Mouse (Mus musculus) layer of hippocampus, adult 11-12 months (tissue): ENCODE results near the gene AL732309.1.
"Not testable (repeated sequence)": the region's sequence is repeated elsewhere in the genome, so short reads cannot be mapped to it uniquely, and the experiment has no call there.

Experiments
- DNase-seq: peaks from one replicate; pipeline ENCODE4 v3.0.0; 2022; ENCODE audit warnings: low spot score

AL732309.1 gene

DNA sequence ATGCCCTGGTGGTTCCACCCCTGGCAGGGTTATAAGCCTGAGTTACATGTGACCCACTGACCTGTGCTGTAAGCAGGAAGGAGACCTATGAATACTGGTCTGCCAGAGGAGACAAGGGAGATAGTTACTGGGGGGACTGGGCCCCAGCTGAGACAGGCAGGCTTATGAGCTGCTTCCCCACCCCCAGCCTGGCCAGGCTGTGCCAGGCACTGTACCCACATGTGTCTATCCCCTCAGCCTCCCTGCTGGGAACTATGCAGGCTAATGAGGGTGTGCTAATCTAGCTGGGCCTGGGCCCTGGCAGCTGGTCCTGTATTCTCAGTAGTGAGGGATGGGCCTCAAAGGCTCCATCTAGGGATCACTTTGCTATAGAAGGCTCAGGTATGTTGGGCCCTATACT lies 20.6 kb upstream of the AL732309.1 start:
- DNase-seq = peak; percentile 68

DNA sequence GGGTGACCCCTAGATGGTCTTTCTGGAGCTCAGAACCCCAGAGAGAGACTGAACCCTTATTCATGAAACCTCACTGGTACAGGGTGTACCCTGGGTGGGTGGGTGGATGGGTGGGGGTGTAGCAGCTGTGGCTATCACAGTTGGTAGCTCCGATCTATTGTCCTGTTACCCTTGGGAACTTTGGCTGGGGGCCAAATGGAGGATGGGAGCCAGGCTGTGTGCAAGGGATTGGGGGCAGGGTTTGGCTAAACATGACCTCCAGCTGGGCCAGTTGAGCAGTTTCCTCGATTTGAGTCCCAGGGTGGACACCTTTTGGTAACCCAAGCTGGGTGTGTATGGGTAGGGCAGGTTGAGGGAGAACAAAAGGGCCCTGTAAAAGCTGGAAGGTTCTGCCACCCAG lies 20.1 kb upstream of the AL732309.1 start:
- DNase-seq = peak; percentile 84

DNA sequence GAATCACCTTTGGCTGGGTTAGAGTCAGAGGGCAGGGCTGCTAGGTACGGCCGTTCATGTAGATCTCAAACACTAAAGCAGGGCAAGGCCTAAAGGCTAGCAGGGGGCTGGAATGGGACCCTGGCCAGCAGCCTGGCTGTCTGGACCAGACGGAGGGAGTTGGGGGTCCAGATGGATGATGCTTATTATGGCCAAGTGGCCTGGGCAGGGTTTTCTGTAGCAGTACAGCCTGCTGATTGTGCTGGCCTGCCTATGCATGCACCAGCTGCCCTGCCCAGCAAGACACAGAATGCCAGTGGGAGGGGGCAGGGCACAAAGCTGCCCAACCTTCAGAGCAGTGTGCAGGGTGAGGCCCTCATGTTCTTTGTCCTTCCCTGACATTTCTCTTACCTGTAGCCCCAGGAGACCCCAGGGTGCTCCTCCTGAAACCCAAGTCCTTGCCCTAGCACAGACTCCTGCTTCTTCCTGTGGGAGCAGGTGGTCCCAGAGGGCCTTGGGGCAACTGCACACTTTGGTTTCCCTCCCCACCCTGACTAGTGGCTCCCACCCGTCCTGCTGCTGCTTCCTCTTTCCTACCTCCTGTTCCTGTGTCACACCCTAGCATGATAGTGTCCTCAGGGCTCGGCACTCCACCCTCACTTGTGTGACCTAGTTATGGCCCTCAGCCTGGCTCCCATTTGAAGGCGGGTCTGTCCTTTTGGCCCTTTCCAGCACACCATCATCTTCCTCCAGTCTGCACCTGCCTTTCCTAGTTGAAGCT lies 19.4 kb upstream of the AL732309.1 start:
- DNase-seq = peak; percentile 62

DNA sequence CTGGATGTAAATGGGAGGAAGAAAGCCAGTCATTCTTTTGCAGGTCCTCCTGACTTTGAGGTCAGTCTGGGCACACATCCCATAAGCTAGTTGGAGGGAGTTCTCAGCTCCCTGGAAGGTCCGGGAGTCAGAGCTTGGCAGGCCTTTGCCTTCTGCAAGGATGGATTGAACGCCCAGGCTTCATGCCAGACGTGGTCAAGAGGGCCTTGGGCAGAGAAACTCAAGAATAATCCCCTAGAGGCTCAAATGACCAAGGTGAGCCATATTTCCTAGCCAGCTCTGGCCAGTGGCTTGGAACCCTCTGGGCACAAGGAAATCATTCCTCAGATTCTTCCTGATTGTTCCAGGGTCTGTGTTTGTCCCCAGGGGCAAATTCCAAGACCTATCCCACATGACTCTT lies 18.2 kb upstream of the AL732309.1 start:
- DNase-seq = no peak

DNA sequence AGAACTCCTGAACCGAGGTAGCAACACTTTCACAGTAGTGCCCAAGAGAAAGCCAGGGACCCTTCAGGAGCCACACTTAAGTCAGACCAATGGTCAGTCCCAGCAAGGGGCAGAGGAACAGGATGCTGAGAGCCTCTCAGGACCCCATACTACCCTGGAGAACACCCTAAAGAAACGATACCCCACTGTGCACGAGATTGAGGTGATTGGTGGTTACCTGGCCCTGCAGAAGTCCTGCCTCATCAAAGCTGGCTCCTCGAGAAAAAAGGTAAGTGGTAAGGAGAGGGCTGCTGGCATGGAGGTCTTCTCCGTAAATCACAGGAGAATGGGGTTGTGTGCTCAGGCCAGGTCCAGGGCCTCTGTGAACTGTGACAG lies 17.6 kb upstream of the AL732309.1 start:
- DNase-seq = no peak

DNA sequence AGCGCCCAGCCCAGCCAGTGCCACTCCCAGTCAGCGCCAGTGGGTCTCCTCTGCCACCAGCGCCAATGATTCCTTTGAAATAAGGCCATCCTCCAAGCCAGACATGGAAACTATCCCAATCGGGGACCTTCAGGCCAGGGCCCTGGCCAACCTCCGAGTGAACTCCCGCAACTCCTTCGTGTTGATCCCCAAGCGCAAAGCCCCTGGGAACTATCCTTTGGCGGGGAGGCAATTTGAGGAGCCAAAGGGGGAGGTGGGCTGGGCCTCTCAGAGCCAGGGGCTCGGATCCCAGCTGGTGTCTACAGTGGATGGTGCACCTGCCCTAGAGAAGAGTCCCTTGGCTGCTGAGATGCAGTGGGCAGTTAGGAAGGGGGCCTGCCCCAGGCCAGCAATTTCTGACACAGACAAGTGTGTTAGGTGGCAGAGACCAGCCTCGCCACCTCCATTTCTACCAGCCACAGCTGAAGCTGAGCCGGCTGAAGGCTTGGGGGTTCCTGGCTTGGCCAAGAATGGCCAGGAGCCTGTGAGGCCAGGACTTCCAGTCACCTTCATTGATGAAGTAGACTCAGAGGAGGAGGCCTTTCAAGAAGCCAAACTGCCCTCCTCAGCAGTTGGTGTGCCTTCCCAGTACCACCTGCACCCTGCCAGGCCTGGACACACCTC lies 17.1 kb upstream of the AL732309.1 start:
- no peak for DNase-seq

DNA sequence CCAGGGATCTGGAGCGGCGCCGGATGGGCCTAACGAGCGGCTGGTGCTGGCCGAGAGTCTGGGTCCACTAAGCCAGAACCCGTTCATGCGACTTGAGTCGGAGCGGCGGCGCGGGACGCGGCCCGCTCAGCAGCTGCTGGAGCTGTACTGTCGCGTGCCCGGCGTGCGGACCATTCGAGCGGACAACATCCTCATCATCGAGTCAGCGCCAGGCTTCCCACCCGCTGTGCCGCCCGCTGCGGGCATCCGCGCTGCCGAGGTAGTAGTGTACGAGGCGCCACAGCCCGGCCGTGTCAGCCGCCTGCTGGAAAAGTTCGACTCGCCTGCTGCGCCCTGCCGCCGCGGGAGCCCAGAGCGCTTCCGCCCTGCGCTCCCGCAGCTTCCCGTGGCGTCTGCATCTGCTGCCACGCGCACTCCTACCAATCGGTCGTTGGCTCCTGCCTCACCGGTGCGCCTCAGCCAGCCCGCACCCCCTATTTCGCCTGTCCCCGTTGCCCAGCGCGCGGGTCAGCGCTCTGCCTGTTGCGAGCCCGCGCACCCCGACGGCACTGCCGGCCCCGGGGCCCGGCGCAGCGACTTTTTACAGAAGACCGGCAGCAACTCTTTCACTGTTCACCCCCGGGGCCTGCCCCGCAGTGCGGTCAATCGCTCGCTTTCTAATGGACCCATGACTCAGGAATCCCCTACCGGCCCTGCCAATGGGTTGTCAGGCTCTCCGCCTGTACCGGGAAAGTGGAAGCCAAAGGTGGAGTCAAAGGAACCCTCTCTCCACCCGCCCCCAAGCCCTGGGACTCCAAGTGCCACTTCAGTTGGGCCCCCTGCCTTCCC lies 16.3 kb upstream of the AL732309.1 start:
- DNase-seq = no peak

DNA sequence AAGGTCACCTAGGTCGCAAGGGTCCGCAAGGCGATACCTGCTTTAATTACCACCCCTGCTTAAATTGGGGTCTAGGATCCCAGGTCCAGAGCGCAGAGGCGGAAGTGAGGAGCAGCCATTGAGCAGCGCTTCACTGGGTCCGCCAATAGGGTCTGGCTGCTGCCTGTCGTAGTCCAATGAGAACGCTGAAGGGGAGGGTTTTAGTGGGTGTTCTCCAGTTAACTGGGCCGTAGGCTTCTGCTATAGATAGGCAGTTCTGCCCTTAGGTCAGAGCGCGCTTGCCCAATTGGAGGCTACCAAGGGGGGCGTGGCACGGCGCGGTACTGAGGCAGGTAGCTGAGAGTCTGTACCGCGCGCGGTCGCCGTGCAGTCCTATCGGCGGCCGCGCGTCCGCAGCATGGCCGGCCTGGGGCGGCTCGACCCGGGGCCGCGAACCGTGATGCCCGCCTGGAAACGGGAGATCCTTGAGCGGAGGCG lies 15.7 kb upstream of the AL732309.1 start, which contains the start of gene Tprn:
Tprn (plus strand) TSS at position 328 of the 477 bp plus-strand sequence.
- DNase-seq = peak; percentile 96

DNA sequence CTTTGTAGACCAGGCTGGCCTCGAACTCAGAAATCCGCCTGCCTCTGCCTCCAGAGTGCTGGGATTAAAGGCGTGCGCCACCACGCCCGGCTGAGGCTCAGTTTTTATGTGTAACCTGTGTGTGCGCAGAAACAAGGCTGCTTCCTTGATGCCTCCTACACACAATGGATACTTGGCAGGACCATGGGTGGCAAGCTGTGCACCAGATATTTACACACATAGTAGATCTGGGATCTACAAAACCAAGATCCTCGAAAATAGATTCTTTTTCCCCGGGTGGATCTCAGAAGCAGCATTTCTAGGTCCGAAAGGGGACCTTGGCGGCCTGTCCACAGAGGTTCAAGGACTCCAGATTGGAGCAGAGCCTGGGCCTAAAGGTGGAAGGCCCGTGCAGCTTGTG lies 15.2 kb upstream of the AL732309.1 start:
- DNase-seq = no peak

DNA sequence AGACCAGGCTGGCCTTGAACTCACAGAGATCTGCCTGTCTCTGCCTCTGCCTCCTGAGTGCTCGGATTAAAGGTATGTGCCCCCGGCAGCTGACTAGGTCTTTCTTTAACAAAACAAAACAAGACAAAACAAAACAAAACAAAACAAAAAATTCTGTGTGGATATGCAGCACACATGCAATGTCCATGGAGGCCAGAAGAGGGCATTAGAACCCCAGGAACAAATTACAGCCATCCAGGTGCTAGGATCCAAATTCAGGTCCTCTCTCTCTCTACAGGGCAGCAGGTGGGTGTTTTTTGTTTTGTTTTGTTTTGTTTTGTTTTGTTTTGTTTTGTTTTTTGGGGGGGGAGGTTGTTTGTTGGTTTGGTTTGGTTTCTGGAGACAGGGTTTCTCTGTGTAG lies 12.2 kb upstream of the AL732309.1 start:
- no peak for DNase-seq

DNA sequence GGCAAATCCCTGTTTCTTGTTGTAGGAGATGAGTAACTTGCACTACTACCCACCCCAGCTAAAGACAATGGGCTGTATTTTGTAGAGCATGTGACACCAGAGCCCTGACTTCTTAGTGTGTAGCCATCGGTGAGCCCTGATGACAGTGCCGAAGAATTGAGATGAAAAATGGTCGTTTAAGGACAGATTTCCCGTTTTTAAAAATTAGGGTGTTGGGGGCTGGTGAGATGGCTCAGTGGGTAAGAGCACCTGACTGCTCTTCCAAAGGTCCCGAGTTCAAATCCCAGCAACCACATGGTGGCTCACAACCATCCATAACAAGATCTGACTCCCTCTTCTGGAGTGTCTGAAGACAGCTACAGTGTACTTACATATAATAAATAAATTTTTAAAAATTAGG lies 10.6 kb upstream of the AL732309.1 start:
- DNase-seq = not testable (repeated sequence)

DNA sequence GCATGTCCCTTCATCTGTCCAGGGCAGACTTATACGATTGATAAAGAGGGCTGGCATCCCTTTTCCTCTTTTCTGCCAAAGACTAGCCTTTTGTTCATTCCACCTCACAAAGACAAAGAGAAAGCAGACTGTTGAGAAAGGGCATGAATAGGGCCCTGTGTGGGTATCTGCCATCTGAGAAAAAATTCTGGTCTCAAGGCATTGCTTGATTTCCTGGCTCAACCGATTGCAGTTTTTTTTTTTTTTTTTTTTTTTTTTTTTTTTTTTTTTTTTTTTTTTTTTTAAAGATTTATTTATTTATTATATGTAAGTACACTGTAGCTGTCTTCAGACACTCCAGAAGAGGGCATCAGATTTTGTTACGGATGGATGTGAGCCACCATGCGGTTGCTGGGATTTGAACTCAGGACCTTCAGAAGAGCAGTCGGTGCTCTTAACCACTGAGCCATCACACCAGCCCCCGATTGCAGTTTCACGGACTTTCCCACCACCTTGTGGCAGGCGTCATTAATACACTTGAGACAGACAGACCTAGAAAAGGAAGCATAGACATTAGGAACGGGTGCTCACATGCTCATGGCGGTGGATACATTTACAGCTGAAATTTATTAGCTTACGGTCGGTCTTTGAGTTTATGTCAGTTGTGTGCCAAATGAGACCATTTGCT lies 9.9 kb upstream of the AL732309.1 start:
- DNase-seq = not testable (repeated sequence)

DNA sequence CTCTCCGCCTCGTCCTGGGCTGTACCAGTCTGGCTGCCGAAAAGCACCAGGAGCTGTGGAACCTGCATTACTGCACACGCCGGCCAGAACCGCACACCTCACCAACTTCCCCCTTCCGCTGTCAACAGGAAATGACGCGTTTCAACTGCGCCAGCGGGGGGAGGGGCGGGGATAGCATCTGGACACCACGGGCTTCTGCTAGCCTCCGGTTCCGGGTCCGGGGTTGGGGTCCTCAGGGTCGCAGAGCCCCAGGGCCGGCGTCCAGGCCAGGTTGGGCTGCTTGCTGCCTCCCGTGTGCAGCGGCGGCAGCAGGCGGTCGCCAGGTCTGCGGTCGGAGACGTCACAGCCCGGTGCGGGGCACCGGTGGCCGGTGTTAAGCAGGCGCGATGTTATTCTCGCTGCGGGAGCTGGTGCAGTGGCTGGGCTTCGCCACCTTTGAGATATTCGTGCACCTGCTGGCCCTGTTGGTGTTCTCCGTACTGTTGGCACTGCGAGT lies 8.7 kb upstream of the AL732309.1 start, which contains the start of gene Tmem203:
Tmem203 (plus strand) TSS at position 156 of the 496 bp plus-strand sequence.
- peak; percentile 85 for DNase-seq

DNA sequence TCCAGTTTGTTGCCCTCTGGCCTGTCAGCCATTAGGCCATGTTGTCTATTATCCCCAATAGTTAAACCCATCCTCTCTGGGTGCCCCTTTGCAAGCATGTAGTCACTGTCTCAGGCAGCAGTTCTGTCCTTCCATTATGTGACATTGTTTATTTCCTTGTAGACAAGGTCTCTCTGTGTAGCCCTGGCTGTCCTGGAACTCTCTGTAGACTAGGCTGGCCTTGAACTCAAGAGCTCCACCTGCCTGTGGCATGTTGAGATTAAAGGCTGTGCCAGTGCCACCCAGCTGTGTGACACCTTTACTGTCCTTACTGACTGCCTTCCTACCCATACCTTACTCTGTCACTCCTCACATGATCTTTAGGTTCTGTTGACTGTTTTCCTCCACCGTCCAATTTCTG lies 5.7 kb upstream of the AL732309.1 start:
- no peak for DNase-seq

DNA sequence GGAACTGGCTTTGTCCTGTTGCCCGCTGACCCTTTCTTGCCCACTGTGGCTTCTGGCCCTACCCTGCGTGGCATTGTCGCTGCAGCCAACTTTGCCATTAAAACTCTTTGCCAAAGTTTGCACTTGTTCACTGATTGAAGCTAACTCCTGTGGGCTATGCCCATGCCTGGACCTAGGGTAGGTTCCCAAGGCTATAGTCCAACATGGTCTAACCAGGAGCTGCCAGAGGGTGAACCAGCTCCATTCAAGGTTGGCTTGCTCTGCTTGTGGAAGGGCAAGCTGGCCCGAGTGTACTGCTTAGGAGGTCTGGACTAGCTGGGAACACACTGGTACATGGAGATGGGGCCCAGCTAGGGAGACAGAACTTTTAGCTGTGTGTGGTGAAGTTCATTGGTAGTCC lies 2.5 kb downstream of the AL732309.1 start:
- DNase-seq = no peak

DNA sequence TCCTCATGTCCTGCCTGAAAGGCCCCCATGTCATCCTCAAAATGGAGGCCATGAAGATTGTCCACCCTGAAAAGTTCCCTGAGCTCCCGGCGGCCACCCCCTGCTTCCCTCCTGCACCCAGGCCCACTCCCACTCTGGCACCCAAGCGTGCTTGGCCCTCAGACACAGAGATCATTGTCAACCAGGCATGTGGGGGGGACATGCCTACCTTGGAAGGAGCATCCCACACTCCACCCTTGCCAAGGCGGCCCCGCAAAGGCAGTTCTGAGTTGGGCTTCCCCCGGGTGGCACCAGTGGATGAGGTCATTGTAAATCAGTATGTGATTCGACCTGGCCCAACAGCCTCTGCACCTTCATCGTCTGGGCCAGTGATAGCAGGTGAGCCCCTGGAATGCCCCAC lies 3.3 kb downstream of the AL732309.1 start:
- DNase-seq = no peak

DNA sequence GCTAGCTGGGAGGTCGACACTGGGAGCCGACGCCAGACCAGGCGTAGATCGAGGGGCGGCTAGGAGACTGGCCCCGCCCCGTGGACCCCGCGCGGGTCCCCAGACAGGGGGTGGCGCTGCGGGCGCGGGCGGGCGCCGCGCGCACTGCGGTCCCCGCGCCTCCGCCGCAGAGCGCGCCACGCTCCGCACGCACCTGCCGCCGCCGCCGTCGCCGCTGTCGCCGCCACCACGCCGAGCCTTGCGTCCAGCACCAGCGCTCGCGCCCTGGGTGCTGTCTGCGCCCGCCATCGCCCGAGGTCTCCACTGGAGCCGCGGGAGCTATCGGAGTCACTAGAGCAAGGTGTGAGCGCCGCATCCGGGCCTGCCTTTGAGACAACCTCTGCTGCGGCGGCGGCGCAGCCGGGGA lies 4.6 kb downstream of the AL732309.1 start, which contains the start of the genes Rnf208 and Cysrt1:
Rnf208 (plus strand) TSS at position 155 of the 406 bp plus-strand sequence.
Cysrt1 (minus strand) TSS at position 352 of the 406 bp plus-strand sequence.
- DNase-seq = no peak

DNA sequence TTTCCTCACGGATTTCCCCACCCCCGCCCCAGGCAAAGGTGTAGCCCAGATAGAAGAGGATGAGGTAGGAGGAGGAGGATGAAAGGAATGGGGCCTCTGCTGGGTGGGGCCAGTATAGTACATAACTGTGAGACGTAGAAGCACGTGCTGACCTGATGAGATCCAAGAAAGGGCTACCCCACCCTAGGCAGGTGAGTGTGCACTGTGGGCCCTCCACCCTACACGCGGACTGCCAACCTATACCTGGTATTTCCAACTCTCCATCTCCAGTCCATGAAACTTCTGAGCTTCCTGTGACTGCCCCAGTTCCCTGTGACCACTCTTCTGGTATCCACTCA lies 5.3 kb downstream of the AL732309.1 start:
- DNase-seq = no peak

DNA sequence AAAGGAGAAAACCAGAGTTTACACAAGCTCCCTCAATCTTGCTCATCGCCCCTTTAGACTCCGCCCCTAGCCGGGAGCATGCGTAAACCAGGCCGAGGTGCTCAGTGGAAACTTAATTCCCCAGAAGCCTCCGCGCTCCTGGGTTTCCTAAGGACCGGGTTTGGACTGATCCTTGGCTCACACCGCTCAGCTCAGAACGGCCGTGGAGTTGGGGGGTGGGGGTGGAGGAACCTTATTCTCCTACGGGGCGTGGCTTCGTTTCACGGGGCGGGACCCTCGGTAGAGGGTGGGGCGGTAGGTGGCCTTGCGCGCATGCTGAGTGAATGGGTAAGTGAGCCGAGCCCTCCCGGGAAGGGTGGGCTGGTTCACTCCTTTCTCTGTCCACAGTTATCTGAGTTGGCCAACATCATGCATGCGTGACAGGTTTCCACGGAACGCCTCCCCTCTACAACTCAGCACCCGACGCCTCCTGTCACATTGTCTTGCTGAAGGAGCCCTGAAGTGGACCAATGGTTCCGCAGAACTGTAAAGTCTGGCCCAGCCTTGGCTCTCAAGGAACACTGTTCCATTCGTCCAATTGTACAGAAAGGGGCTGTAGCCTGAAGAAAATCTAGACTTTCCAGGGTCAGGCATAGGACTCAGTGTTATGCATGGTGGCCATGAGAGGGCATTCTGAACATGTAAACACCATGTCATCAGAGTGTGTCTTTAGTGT lies 5.8 kb downstream of the AL732309.1 start:
- peak; percentile 65 for DNase-seq

DNA sequence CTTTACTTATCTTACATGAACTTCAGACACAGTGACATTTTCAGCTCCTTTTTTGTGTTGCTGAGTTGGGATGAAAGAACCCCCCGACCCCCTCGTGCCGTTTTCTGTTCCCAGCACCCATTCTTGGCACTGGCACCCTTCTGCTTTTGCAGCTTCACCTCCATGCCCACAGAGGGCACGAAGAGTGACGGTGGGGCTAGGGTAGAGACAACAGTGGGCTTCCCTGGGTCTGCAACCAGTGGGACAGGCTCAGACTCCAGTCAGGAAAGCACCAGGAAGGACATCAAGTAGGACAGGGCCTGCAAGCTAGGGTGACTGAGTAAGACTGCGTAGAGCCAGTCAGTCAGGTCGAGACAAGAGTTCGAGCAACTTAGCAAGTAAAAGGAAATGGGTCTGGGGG lies 6.4 kb downstream of the AL732309.1 start:
- no peak for DNase-seq

DNA sequence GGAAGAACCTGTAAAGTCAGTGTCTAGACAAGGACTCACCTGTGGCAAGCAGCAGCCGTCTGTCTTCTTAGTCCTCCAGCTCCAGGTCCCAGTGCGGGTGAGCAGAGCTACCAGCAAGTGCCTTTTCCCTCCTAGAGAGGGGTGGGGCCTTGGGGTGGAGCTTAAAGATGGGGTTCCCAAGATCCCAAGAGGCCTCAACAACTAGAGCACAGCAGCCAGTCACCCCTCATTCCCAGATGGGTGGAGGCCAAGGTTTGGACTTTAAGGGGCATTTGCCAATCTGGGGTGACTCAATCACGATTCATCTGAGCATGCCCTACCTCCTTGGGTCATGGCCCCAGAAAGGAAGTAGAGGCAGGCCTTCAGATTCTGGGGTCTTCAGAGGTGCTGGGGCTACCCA lies 6.9 kb downstream of the AL732309.1 start:
- DNase-seq = no peak
